Mouse (Mus musculus): ENCODE measurements around the gene 2210418O10Rik. TPM values are rescaled to one million over a fixed set of nuclear protein-coding genes. Genes with fewer than 3 reads are reported as not detected.
"Not testable (repeated sequence)": the region's sequence is repeated elsewhere in the genome, so short reads cannot be mapped to it uniquely, and the experiment has no call there.

2210418O10Rik gene
- polyA plus RNA-seq (2015; fragmentation: Nextera tagmentation; extraction: Ambion mirVana): 2.7 and 3.7 TPM in 2 replicates

GRCm38 (mm10) chr2:176226269-176226668 is at the start of gene 2210418O10Rik:
Gene 2210418O10Rik, plus strand, starts transcription at chr2:176226569.
- H3K9me3 ChIP-seq (replicated peaks); H3K27ac ChIP-seq (replicated peaks); H3K4me3 ChIP-seq (replicated peaks); H3K36me3 ChIP-seq (replicated peaks); H3K4me2 ChIP-seq; H3K9ac ChIP-seq; H3K4me1 ChIP-seq (replicated peaks); ATAC-seq (ENCODE audit: insufficient read depth); H3K27me3 ChIP-seq: not testable (repeated sequence)
- no CpG with 5 or more reads among the region's 2 CpGs for WGBS (ENCODE audit: insufficient replicate concordance)

- not testable (repeated sequence) for H3K27me3 ChIP-seq; H3K4me1 ChIP-seq (replicated peaks); H3K27ac ChIP-seq (replicated peaks); H3K4me3 ChIP-seq (replicated peaks); H3K36me3 ChIP-seq (replicated peaks); ATAC-seq (ENCODE audit: insufficient read depth); H3K9me3 ChIP-seq (replicated peaks); H3K9ac ChIP-seq; H3K4me2 ChIP-seq
- no CpG with 5 or more reads among the region's 1 CpGs for WGBS (ENCODE audit: insufficient replicate concordance)
Observed at GRCm38 (mm10) chr2:176248519-176248918, 22.1 kb downstream of the 2210418O10Rik start.

Other genes with a start within 250 kb of the 2210418O10Rik start
- gene Gm2004, start 76.7 kb upstream of the 2210418O10Rik start, polyA plus RNA-seq (2015; fragmentation: Nextera tagmentation; extraction: Ambion mirVana): 0.22 and 0.35 TPM in 2 replicates
- gene Gm11009, start 92.9 kb downstream of the 2210418O10Rik start, polyA plus RNA-seq (2015; fragmentation: Nextera tagmentation; extraction: Ambion mirVana): not detected in 2 replicates
- 3.4 and 3.9 TPM in 2 replicates for gene Gm14435, start 197.0 kb downstream of the 2210418O10Rik start, polyA plus RNA-seq (2015; fragmentation: Nextera tagmentation; extraction: Ambion mirVana)